Mouse (Mus musculus): Measurements from ENCODE around the gene Got1. TPM values are rescaled to one million over a fixed set of nuclear protein-coding genes. Genes with fewer than 3 reads are reported as not detected.
"Not testable (repeated sequence)": the region's sequence is repeated elsewhere in the genome, so short reads cannot be mapped to it uniquely, and the experiment has no call there.

Gene Got1
- total RNA-seq, 2 experiments from 2014 or later = 59.8 to 62.7 TPM

DNA sequence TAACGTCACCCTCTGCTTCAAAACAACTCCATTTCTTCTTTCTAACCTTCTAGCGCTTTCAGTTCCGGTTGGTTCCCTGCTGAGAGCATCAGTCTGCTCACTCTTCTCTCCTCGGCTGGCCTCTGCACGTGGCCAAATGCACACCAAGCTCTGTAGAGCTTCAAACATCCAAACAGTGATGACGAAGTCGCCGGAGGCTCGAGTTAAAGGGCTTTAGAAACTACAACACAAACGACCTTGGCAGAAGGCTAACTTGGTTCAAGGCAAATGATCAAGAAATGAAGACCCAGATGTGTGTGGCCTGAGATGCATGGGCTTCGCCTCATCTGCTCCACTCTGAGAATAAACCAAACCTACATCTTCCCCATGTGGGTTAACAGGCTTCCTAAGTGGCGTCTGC is 854 bp downstream of the Got1 start:
- no peak for DNase-seq (ENCODE audit: low spot score in 2 of 2)

DNA sequence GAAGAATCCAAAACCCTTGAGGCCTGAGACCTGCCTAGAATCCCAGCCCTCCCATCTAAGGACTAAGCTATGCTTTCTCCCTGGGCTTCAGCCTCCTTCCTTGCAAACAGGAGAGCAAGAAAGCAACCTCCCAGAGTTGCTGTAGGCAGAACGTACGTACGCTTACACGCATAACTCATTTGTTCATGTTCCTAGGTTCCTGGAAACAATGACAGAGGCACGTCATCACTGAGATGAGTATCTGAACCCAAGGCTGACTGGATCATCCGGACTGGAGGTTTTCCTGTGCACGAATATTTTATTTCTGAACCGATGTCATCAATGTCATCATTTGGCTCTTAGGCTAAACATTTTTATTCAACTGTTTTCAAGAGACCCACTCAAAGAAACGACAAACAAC is 2.4 kb downstream of the Got1 start:
- DNase-seq (ENCODE audit: low spot score in 2 of 2) = no peak

DNA sequence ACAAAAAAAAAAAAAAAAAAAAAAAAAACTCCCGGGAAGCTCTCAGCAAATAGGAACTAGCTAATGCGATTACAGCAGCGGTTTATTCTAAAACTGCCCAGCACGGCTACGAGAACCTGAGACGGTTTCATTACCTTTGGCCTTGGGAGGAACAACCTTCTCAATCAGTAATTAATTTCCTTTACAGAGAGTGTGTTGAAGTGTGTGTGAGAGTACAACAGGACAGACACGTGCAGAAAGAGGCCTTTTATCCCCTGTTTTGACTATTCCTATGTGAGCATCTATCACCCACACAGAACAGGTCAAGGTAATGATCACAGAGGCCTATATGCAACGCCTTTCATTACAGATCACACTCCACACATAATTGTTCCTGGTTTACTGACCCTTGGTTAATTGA is 3.0 kb downstream of the Got1 start:
- DNase-seq (ENCODE audit: low spot score in 2 of 2) = no peak

DNA sequence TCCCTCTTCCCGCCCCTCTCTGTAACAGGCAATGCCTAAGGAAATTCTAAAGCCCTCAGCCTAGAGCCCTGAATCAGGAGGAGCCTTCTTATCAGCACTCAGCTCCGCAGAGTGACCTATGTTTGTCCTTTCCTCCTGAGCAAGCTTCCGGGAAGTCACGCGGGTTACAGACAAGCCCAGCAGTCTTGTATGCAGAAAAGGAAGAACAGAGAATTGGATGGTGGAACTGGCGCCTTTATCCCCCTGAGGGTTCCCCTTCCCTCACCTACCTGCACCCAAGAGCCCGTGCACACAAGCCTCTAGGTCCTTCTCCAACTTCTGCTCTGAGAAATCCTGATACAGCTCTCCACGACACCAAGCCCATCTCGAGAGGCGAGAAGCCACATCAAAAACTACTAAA is 4.0 kb downstream of the Got1 start:
- DNase-seq (ENCODE audit: low spot score in 2 of 2) = no peak

DNA sequence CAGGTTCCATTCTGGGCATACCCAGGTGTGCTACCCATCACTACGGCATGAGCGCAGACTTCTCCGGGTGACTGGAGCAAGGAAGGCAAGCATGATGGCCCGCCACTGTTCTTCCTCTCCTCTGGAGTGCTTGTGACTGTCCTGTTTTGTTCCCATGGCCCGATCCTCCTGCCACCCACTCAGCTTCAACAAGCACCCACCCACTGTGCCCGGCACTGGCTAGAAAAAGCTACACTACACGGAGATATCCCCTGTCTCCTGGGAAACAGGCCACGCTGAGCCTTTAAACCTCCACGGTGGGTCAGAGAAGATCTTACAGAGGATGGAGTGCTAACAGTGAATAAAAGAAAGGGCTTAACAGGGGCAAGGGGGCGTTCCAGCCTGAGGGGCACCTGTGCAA is 5.2 kb downstream of the Got1 start:
- DNase-seq (ENCODE audit: low spot score in 2 of 2) = no peak

DNA sequence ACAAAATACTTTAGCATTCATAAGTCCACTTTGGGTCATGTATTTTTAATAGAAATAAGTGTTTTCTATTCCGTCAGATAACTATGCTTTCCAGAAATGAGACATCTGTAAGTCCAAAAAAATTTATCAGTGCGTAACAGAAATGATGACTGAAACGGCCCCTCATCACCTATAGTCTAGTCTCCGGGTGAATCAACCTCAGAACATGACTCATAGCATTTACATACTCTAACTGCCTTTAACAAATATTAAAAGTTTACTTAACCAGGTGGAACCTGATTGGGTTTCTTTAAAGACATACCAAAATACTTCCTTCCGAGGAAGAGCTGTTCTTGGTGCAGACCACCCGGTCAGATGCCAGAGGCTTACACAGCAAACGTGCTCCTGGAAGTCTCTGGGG is 6.1 kb downstream of the Got1 start:
- no peak for DNase-seq (ENCODE audit: low spot score in 2 of 2)

DNA sequence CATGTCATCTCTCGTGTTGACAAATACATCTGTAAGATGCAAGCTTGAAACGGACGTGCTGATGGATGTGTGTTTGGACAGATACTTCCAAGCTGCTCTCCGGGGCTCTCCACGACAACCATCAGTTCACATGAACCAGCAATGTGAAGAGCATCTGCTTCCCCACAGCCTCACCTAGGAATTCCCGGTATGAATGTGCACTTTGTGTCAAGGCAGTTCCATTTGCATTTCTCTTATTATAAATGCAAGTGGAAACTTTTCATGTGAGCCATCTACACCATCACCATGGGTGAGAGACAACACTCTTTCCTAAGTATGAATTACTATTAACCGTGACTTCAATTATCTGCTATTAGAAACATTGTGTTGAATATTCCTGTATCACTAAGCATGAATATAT is 6.6 kb downstream of the Got1 start:
- DNase-seq (ENCODE audit: low spot score in 2 of 2) = no peak

DNA sequence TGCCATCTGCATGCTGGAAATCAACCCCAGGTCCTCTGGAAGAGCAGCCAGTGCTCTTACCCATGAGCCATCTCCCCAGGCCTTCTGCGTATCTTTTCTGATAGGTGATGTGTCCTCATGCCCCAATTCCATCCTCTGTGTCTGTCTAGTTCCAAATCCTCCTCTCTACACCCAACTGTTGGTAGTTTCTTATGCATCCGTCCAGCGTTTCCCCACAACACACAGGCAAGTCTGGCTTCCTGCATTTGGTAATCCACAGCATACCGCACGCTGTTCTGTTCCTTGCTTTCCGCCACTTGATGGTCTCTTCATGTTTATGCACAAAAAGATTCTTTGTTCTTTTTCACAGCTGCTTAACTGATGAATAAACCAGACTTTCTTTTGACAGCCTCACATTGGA is 7.1 kb downstream of the Got1 start:
- no peak for DNase-seq (ENCODE audit: low spot score in 2 of 2)

DNA sequence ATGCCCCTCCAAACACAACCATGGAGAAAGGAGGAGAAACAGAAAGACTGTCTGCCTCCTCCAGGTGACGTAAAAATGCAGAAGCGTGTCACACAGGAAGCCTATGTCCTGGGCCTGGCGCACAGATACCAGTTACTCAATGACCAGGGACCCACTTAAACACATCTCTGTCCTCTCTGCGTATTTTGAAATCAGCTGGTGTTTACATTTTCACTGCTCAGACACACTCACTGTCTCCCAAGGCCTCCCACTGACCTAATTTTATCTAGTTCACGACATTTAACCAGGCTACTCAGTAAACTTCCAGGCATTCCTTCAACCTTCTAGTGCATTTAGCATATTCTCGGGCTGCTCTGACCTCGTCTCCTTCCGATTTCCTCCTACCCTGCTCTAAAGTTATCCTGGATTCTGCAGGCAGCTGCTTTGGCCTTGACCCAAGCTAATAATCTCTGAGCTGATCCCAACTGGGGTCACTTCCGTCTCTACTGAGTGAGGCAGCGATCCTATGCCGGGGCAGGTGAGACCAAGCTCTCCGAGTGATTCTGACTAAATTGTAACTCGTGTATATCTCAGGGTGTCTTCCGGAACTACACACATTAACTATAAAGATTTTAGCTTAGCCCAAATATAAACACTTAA is 7.9 kb downstream of the Got1 start:
- no peak for DNase-seq (ENCODE audit: low spot score in 2 of 2)

DNA sequence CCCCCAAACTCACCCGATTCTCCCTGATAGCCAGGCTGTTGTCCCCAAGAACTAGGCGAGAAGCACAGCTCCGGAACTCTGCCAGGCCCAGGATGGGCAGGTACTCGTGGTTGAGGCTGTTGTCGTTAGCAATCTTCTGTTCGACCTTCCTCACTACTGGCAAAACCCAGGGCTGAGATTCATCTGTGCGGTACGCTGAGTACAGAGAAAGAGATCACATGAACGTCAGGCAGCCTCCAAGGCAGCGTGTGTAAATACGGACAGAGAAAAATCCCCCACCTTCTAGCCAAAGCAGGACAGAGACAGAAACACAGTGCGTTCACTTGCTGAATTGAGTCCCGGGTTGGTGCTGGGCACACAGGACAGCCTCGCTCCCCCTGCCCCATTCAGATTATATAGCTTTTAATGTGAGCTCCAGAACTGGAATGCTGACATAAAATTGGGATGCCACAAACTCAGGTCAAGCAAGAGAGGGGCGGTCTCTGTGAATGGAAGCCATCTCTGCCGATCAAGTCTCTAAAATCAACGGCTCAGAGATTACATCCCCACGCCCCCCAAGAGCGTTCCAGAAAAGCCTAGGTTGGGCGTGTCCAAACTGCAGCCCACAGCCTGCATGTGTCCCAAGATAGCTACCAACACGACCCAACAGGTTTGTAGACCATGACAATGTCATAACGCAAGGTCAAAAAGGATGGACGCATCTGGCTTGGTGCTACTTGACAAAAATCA is 8.6 kb downstream of the Got1 start:
- DNase-seq (ENCODE audit: low spot score in 2 of 2) = no peak

DNA sequence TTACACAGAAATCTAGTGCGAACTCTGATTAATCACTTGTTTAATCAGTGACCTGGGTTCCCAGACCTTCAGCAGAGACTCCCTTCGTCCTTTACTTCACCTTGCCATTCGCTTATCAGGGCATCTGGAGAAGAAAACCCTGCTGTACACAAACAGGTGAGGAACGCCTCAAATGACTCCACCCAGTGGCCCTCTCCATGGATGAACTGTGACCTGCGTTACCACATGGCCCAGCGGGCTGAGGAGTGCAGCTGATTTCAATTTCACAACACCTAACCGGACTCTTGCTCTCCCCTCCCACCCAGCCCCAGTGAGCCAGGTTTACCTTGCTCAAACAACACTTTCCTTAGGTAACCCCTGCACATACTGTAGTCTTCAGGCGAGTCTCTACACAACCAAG is 10.5 kb downstream of the Got1 start:
- DNase-seq (ENCODE audit: low spot score in 2 of 2) = no peak

DNA sequence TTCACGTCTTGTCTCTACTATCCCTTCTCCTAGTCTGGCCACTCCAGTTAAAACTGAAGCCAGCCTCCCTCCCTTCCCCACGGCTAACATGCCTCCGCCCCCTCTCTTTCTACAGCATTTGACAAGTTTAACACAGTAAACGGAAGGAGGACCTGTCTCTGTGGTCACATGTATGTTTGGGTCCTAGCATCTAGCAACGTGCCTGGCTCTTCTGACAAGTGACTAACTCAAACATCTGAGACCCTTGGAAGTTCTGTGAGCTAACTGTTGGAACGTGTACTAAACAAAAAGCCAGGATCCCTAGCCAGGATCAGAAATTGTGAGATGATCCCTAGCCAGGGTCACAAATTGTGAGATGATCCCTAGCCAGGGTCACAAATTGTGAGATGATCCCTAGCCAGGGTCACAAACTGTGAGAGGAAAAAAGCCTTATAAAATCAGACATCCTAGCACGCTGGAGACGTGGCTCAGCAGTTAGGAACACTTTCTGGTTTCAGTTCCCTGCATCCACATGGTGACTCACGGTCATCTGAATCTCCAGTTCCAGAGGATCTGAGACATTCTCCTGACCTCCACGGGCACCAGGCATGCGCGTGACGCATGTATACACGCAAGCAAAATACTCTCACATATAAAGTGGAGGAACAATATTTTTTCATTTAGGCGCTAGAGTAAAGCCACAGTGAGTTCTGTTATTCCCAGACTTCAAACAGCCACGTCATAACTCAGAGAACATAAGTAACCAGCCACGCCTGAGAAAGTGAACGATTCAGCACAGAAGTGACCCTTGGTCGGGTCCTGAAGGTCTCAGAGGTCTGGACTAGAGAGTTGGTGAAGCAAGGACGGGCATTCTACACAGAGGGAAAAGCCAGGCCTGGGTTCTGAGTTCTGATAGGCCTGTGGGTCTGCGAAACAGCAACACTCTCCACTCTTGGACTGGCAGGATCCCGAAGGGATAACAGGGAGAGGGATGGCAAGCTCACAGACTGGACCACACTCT is 12.5 kb downstream of the Got1 start:
- no peak for DNase-seq (ENCODE audit: low spot score in 2 of 2)

DNA sequence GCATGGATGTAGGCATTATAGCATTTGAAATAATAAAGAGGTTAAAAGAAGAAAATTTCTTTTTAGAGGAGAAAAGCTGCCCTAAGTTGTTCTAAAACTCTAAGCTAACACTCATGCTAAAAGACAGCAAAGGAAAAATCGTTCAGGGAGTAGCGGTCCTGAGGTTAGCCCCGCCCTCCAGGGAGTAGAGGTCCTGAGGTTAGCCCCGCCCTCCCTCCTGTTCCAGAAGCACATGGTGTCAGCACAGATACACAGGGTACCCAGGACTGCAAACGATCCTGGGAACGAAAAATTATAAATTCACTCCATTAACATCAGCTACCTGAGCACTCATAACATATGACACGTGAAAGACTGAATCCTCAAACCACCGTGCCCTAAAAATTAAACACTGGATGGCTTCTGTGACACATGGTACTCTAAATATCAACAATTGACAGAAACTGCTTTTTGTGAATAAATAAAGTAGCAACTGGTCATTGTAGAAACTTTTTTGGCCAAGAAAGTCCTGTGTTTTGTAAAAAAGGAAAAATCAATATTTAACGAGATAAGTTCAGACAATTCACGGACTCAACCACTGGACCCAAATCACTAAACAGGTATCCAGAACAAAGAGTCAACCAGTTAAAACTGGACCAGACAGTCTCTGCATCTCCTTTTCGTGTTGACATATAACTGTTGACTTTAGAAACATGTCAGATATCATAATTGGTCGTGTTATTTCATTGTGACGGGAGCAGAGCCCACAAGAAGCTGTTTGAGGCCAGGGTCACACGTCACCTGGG is 13.8 kb downstream of the Got1 start:
- DNase-seq (ENCODE audit: low spot score in 2 of 2) = no peak

DNA sequence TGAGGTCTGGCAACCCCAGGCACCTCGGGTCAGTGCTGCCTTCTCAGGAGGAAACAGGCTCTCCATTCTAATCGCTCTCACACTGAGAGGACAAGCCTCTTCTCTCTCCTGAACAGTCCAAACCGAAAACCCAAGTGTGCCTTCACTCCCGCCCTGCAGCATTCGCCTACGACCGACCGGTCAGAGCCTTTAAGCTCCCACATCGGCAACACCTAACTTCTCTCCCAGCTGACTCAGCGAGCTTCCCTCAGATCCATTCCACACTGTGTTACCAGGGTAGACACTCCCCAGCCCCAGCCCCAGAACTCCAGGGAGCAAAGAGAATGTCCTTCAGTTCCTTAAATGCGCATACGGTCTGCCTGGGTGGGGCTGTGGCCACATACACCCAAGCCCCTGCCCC is 19.0 kb downstream of the Got1 start:
- DNase-seq (ENCODE audit: low spot score in 2 of 2) = no peak

DNA sequence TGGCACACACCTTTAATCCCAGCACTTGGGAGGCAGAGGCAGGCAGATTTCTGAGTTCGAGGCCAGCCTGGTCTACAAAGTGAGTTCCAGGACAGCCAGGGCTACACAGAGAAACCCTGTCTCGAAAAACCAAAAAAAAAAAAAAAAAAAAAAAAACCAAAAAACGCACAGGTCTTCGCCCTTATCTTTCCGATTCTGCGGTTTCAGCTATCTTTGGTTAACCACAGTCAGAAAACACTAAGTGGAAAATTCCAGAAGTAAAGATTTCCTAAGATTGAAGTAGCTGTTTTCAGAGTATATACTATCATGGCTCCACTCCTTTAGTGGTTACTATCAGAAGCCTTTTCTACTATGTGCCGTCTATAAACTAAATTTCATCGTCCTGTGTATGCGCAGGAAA is 20.8 kb downstream of the Got1 start:
- not testable (repeated sequence) for DNase-seq (ENCODE audit: low spot score in 2 of 2)

DNA sequence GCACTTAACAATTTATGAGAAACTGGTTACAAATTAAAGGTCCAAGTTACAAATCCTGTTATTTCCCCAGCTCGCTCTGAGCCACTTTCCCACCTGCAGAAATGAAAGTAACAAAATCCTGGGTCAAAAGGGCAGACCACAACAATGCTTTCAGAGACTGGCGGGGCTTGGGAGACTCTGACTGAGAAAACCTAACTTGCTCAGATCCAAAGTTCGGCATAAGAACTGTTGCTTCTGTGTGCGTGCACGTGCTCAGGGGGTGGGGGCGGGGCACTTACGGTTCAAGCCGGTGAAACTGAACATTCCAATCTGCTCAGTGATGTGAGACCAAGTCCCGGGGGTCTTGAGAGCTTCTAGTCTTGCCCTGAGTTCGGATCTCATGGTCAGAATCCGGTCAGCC is 21.8 kb downstream of the Got1 start:
- DNase-seq (ENCODE audit: low spot score in 2 of 2) = no peak

DNA sequence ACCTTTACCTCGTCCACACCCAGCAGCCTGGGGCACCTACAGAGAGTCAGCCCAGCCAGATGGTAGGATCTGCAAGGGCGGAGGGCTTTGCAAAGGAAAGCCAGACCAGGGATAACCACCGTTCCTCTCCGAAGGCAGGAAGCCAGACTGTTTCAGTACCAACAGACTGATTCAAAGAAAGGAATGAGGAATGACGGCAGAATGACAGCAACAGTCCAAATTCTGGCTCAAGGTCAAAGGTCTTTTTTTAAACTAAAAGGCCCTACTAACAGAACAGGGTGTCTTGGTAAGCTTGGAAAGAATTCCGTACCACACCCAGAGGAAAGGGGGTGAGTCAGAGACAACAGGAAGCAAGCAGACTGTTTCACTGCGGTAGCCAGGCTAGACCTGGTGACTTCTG is 25.5 kb downstream of the Got1 start:
- DNase-seq (ENCODE audit: low spot score in 2 of 2) = no peak

DNA sequence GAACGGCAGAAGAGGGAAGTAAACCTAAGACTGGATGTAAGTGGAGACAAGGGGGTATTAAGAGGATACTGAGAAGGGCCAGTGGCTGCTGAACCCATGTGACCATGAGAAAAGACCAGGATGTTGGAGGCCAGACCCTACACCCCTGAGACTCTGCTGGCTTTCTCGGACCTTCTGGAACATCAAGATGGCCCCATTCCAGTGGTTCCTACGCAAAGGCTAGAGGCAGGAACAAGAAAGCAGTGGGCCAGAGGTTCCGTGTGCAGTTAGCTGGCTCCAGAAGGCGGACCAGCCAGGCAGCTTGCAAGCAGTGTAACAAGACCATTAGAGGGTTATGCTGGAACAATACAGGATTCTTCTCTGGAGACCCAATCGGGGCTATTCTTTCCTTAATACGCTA is 27.0 kb downstream of the Got1 start:
- no peak for DNase-seq (ENCODE audit: low spot score in 2 of 2)

DNA sequence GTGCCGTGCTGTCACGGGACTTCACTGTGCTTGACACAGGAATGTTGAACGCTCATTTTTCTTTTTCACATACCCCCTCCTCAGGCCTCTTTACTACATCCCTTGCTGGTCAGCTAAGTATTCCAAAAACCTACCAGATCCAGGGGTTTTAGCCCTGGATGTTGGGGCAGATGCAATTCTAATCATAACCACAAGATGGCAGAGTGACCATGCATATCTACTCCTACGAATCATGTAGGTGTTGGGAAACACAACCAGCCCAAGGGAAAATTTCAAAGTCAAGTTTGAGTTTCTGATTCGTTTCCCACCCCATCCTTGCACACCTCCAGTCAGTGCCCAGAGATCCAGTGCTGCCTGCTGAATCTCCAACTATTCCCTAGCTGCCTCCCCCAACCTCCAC is 28.6 kb downstream of the Got1 start:
- no peak for DNase-seq (ENCODE audit: low spot score in 2 of 2)

DNA sequence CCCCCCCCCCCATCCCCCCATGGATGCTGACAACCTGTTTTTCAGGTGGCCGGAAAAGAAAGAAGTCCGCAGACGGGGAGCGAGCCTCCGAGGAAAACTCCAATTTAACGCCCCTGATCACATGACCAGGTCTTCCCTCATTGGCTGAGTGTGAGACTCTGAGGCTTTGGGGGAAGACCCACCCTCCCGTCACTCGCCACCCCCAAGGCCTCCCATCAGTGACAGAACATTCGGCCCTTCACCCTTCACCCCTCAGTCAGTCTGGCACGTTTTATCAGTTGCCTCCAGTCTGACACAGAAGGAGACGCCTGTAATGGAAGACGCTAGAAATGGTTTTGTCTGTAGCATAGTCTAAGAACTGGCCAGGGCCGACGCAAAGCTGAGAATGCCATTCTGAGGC is 29.5 kb downstream of the Got1 start:
- DNase-seq (ENCODE audit: low spot score in 2 of 2) = no peak

DNA sequence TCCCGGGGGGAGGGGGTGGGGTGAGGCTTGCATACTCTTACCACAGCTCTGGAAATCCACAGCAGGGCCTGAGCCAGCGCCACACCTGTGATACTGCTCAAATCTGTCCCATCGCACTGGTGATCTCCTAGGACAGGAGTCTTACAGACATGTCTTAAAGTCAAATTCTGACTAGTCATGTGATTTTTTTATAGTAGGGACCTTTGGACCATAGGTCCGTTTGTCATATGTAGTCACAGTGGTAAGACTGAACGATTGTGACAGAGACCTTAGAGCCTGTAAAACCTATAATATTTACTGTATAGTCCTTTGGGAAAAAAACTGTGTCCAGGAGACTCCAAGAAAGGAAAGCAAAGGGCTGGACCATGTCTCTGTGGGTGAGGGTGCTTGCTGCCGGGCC is 30.5 kb downstream of the Got1 start:
- no peak for DNase-seq (ENCODE audit: low spot score in 2 of 2)

All from adrenal gland, postnatal 4 days (tissue).